Mouse (Mus musculus): ENCODE data around the gene Ndufaf2.

- TF ChIP-seq CTCF (IDR thresholded peaks at IDR 0.05) (no peak), POLR2A (IDR thresholded peaks at IDR 0.05; ENCODE audit: insufficient read depth, low read depth, low read length) (no peak)
Measured at GRCm38 (mm10) chr13:108144086-108144485, 14.3 kb downstream of the Ndufaf2 start.

Data from heart, adult 2 months (tissue).